Mouse (Mus musculus): Measurements from ENCODE around the gene Cdc42se2.

GRCm38 (mm10) chr11:54726571-54727062, 60.9 kb downstream of the Cdc42se2 start:
- TF ChIP-seq CTCF (conservative IDR thresholded peaks at IDR 0.05 in 1 of 2, IDR thresholded peaks at IDR 0.05 in 1 of 2; ENCODE audit: low read depth in 2 of 2, low read length in 2 of 2) (peak in 1 of 2 experiments; percentile 34; a peak in 2 of 4 replicates), ETS1 (conservative IDR thresholded peaks at IDR 0.05; ENCODE audit: low read depth, low read length) (no peak), RCOR1 (conservative IDR thresholded peaks at IDR 0.05; ENCODE audit: low read depth, low read length) (no peak), NELFE (IDR thresholded peaks at IDR 0.05; ENCODE audit: low read depth, low read length) (no peak), POLR2A (IDR thresholded peaks at IDR 0.05; ENCODE audit: low read depth, low read length) (no peak), EP300 (IDR thresholded peaks at IDR 0.05; ENCODE audit: low read length) (no peak), TCF12 (IDR thresholded peaks at IDR 0.05; ENCODE audit: low read depth, low read length) (no peak)
